Mouse (Mus musculus) heart, adult 11 months (tissue): ENCODE measurements around the gene Gm1043.

Experiments used
- DNase-seq: peaks from one replicate; pipeline ENCODE4 v3.0.0; 2022

The Gm1043 gene

DNA sequence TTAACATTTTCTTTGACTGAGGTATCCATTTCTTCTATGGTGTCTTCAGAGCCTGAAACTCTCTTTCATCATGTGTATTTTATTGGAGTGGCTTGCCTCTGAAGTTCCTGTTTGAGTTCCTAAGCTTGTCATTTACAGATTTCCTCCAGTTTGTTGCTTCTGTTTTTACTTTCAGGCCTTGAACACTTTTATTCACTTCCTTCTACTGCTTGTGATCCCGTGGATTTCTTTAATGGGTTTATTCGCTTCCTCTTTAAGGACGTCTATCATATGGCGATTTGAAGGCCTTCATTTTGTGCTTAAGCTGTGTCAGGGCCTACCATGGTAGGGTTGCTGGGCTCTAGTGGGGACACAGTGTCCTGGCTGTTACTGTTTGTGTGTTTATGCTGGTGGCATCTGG lies 11.5 kb upstream of the Gm1043 start:
- no peak for DNase-seq

DNA sequence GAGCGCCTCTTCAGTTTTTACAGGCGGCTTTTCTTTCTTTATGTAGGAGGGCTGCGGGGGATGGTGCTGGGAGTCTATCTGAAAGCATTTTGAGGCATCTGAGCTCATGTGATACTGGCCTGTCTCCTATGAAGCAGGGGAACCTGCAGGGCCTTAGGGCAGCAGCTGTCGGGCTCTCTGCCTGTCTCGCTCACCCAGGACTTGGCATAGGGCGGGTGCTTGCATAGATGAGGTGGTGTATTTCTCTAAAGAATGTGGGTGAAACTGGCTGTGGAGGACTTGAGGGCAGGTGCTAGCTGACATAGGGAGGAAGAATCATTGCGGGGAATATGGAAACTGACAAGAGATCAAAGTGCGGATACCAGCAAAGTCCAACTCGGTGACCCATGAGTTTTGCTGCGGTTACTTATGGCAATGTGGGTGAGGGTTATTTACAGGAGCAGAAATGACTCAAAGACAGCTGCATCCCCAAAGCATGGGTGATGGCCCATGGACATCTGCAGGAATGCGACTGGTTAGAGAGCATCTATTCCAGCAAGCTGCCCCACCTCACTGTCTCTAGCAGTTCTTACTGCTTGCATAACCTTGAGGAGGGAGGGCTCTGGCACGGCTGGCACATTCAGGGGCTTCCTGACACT lies 8.4 kb upstream of the Gm1043 start:
- no peak for DNase-seq

DNA sequence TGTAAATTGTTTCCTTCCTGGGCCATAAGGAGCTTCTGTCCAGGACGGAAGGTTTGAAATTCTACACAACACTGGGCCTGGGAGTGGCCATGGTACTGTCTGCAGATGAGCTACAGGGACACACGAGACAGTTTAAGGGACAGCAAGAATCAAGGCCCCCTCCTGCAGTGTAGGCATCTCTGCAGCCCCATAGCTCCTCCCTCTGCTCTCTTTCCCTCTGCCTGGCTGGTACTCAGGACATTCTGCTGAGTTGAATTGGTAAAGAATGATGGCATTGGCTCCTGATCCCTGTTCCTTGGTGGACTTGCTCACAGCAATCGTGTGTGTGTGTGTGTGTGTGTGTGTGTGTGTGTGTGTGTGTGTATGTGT lies 7.9 kb upstream of the Gm1043 start:
- DNase-seq = no peak

DNA sequence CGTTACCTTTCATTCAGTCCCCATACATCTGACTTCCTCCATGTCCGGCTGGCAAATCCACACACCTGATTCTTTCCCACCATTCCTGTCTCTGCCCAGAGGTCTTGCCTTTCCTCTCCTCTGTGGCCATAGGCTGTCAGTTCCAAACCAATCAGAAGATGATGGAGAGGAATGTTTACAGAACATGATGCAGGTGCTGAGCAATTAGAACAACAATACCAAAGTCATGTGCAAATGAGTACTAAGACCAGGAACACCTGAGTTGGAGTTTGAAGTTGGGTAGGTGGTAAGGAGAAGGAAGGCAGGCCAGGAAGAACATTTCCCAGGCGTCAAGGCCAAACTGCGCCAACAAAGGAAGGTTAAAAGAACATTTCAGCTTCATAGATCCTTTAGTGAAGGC lies 5.7 kb upstream of the Gm1043 start:
- no peak for DNase-seq

DNA sequence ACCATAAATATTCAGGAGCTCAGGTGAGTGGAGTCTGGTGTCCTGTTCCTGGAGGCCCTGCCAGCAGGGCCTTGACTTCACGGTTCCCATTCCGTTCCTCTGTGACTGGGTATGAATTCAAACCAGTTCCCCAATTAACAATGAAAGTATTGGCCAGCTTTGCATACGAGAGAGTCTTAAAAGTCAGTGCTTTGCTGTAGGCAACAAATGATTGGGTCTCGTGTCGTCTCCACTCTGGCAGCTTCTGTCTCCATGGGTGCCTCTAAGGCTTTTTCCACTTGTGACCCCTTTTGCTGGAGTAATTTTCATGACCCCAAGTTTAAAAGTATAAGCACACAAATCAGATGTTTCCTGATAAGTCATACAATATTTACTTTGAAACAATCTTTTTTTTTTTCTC lies 4.6 kb upstream of the Gm1043 start:
- no peak for DNase-seq

DNA sequence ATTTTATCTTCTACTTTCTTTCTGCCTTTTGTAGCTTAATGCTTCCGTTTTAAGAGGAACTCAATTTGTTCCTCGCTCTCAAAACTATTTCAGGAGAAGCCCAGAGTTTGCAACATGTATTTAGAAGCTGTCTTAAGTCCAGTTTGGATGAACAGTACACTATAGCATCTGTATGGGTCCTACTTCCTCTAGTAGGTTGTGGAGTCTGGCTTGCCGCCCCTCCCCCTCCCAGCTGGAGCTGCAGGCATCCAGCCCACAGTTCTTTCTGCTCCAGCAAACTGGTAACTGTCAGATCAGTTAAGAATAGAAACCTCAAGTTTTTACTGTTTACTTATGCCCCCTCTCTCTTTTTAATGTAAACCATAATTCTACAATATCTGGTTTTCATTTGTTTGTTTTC lies 2.8 kb upstream of the Gm1043 start:
- no peak for DNase-seq

DNA sequence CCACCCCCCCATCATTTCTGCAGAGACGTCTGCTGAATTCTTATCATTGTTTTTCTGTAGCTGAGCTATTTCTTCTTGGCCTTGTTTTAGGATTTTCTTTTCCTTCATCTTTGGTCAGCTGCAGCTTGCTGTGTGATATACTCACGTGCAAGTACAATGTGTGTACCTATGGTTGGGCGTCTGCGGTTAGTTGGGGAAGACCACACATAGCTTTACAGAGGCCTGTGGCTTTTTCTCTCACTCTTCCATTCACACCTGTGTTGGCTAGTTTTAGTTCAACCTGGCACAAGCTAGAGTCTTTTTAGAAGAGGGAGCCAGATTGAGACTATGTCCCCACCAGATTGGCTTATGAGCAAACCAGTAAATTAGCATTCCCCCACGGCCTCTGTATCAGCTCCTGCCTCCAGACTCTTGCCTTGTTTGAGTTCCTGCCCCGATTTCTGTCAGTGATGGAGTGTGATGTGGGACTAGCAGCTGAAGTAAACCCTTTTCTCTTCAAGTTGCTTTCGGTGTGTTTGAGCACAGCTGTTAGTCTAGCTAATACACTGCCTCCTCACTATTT lies 1.9 kb upstream of the Gm1043 start:
- DNase-seq = no peak

DNA sequence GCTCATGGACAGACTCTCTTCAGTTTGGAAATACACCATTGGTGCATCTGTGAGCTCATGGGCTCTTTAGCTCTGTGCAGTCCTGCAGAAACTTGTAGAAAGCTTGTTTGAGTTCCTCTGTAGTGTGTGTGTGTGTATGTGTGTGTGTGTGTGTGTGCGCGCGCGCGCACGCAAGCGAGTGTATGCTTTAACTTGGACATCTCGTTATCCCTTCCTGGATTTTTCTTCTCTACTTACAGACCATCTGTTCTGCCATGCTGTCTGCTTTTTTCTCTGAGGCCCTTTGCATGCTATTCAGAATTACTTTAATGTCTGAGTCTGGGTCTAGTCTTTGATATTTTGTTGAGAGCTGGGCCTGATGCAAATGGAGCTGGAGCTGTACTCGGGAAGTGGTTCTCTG lies 1.3 kb upstream of the Gm1043 start:
- DNase-seq = no peak

DNA sequence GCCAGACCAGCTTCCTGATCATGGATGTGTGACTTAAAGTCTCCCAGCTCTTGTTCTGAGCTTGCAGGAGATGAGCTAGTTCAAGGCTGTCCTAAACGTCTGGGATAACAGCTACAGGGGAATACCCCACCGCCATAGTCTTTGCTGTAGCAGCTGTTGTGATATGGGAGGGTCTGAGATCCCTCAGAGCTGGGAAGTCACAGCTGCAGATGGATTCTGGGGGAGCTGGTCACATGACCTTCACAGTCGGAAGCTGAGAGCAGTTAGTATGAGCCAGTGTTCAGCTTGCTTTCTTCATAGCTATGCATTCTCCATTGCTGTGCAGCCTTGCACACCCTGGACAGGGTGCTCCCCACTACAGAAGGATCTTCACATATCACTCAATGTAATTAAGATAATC lies 748 bp downstream of the Gm1043 start:
- DNase-seq = no peak

DNA sequence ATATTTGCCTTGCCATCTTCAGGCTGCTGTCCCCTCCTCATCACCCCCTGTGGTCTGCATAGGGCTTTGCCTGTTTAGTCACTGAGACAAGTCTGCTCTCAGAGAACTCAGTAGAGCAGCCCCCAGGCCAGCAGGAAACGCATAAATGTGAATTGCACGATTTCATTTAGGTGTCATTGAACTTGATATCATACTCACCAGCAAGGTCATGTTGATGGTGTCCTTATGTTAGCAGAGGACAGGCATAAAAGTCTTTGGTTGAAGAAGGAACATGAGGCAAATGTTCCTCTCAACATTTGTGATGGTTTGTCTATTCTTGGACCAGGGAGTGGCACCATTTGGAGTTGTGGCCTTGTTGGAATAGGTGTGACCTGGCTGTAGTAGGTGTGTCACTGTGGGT lies 2.6 kb downstream of the Gm1043 start:
- no peak for DNase-seq

DNA sequence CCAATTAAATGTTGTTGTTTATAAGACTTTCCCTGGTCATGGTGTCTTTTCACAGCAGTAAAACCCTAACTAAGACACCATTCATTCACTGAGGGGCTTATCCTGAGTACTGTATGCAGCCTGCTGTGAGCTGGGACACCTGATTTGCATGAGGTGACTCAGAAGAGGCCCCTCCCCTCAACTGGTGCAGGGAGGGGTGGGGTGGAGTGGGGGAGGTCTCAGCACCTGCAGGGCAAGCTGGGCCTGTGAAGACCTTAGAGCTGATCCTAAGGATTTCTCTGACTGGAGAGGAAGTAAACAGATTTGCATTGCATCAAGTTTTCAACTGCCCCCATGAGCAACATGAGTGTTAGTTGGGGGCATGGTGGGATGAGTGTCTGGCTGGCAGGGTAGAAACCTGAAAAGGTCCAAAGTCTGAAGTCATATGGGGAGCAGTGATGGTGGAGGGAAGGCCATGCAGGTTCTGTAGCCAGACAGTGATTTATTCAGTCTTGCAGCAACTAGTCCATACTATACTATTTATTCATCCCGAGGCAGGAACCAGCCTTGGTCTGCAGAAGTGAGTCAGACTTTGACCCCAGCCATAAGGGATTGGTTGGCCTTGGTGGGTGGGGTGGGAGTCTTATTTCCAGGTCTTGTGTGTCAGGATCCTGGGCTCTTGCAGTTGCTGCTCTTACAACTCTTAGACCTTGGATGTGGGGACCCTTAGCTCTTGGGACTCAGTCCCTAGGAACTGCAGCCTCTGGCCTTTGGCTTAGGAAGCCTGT lies 3.4 kb downstream of the Gm1043 start:
- no peak for DNase-seq

DNA sequence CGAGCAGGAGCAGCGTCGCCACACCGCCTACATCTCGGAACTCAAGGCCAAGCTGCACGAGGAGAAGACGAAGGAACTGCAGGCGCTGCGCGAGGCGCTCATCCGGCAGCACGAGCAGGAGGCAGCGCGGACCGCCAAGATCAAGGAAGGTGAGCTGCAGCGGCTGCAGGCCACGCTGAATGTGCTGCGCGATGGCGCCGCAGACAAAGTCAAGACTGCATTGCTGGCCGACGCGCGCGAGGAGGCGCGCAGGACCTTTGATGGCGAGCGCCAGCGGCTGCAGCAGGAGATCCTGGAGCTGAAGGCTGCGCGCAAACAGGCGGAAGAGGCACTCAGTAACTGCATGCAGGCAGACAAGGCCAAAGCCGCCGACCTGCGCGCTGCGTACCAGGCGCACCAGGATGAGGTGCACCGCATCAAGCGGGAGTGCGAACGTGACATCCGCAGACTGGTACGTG lies 6.0 kb downstream of the Gm1043 start:
- no peak for DNase-seq

DNA sequence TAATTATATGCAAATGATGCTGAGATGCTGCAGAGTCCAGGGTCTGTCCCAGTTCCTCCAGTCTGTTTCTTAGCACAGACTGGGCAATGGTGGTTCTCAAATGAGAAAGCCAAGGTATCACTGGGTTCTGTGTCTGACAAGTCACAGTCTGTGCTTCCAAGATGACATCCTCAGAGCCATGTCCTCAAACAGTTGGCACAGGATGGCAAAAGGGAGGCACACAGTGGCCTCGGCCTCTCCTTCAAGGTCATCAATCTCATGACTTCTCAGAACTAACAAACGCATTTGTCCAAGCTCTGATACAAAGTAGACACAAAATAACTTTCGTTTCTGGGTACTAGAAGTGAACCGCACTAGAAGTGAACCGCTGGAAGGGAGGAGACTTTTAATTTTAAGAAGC lies 9.8 kb downstream of the Gm1043 start:
- no peak for DNase-seq

DNA sequence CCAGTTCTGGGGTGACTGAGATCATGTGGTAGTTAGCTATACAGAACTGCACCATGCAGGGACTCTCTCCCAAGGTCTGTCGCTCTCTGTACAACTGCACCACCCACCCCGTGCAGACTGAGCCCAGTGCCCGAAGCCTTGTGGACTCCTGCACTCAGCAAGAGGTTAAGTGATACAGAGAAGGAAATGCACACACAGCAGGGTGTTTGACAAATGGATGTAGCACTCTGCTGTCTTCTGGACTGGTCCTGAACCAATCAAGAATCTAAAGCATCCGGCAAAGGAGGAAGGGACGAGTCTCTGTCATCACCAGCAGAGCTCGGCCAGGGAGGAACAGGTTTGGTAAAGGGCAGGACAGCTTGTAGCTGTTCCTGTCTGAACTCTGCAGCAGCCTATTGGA lies 12.4 kb downstream of the Gm1043 start:
- no peak for DNase-seq

DNA sequence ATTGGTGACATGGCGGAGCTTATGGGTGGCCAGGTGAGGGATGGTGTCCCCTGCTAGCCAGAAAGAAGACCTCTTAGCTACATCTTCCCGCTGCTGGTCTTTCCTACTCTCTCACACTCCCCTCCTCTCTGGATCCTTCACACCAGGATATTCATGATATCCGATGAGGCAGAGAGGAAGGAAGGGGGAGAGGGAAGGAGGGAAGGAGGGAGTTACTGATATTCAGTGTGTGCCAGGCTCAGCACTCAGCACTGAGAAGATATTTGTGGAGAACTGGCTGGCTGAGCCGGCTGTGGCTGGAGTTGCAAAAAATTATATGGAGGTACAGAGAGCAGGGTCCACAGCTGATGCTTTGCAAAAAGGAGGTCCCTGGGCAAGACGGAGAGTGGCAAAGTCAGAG lies 15.6 kb downstream of the Gm1043 start:
- DNase-seq = no peak

DNA sequence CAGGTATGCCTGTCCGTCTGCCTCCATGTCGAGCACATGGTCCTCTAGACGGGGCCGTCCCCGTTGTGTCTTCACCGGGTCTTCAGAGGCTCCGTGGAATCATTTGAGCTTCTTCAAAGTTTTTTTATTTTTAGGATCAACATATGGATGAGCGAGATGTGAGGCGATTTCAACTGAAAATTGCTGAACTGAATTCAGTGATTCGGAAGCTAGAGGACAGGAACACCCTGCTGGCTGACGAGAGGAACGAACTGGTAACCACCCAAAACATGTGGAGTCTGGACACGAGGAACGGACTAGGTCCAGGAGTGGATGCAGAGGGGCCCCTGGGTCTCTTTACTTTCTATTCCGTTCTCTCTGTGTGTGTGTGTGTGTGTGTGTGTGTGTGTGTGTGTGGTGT lies 16.5 kb downstream of the Gm1043 start:
- DNase-seq = no peak

DNA sequence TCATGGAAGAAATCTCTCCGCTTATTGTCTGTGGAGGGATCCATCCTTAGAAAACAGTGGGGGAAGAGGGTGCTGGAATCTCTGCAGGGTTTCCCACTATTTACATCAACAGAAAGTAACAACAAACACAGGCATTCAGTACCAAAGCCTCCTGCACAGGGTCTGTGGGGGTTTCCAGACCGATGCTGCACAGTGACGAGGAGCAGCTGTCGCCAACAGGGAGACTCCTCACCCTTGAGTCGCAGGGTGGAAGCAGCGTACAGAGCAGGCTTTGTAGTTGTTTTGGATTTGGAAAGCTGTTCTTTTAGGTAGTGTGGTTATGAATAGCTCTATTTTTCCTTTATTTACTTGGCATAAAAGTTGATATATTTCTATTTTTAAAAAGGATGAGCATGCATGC lies 16.9 kb downstream of the Gm1043 start:
- DNase-seq = no peak

DNA sequence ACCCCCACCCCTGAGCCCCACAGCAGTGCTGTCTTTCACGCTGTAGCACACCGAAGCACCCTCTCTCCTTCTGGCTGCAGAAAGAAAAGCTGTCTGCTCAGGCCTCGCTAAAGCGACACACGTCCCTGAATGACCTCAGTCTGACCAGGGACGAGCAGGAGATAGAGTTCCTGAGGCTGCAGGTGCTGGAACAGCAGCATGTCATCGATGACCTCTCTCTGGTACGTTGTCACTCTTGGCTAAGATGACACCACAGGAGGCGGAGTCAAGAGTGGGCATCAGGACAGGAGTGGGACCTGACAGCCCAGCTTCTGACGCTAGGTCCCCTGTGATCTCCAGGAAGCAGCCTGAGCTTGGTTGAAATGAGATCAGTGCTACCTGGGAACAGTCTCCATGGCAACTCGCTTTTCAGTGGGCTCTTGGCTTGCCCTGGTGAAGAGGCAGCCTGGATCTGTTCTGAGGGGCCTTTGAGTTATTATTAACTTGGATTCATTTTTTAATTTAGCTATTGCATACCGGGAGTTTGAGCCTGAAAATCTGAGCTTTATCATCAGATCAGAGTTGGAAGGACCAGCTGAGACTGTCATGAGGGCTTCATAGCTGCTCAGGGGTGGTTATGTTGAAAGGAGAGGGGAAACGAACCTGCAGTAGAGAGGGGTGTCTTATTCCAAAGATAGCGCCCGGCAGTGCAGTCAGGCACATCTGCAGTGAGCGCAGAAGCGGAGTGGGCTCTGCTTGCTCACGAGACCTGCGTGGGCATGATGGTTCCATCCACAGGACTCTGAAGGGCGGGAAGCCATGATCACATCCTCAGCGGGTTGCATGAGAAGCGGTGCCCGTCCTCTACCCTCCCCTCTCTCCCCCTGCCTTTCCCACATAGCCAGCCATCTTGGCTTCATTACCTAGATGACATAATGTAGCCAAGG lies 20.6 kb downstream of the Gm1043 start:
- DNase-seq = no peak

DNA sequence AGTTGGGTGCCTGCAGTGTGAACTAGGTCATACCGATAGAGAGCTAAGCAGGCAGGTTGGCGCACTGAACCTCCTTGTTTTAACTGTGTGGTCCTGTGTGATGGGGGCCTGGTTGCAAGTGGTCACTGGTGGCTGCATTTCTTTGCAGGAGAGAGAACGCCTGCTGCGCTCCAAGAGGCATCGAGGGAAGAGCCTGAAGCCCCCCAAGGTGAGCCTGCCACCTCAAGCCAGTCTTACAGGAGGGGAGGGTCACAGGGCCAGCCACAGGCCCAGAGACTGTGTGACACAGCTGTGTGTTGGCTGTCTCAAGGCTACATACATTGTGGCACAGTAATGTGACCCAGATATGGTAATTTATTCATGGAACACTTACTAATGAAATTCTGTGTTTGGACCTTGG lies 21.9 kb downstream of the Gm1043 start:
- no peak for DNase-seq

DNA sequence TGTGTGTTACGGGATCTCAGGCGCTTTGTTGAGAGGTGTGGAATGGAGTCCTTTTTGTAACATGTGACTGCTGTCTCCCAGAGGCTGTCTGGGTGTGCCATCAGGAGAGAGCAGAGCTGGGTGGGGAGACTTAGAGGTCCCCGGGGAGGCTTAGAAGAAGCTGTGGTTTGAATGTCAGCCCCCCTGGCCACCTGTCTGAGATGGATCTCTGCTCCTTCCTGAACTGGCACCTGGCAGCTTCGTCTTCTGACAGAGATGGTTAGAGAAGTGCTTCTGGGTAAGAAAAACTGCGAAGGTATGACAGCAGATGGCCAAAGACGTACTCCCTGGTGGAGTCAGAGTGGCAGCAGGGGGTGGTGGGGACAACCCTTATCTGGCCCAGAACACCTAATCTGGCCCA lies 22.4 kb downstream of the Gm1043 start:
- no peak for DNase-seq

DNA sequence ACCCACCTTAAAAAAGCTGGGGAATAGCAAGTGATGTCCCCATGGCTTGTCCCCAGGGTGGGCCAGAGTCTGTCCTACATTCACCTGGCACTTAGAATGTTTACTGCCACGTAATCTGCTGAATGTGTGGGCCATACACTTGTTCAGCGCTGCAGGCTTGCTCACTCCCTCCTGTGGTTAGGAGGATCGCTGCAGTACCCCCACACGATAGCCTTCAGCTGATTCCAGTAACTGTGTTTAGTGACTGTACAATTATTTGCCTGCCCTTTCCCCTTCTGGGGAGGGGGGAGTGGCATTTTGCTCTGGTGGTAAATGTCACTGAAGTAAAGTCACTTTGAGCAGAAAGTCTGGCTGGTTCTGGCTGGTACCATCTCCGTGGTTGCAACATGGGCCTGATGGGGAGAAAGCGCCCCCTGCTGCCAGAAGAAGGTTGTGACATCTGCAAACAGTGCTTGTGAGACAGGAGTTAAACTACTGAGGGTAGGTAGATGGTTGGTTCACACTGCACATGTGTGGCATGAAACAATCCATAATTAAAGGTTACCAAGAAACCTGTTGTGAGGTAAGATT lies 24.2 kb downstream of the Gm1043 start:
- DNase-seq = no peak

DNA sequence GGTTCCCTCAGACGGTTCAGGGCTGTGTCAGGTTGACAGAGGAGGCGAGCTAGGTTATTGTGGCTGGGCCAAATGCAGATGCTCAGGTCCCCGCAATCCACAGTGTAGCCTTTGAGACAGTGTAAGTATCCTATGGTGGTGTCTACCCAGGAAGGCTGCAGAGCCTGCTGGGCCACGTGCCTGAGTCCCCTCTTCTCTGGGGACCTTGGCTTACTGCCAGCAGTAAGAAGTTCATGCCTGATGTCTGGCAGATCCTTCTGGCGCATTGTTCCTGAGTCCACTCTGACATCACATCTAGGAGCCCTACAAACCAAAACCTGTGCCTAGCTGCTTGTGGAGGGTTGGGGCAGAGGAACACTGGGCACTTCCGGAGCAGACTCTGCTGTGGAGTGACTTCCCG lies 27.2 kb downstream of the Gm1043 start:
- DNase-seq = no peak

DNA sequence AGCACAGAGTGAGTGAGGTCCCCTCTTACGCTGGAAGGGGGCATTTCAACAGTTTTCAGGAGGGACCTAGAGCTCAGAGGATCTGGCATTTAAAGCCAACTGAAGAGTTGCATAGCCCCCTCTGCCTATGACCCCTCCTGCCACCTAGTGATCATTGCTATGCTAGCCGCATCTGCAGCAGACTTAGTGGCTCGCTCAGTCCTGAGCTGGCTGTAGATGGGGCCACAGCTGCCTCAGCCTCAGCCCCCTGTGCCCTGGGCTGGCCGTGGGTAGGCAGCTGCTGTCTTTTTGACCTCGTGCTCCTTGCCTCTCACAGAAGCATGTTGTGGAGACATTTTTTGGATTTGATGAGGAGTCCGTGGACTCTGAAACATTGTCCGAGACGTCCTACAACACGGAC lies 32.0 kb downstream of the Gm1043 start:
- DNase-seq = no peak
